Mouse (Mus musculus) heart, postnatal 10 days (tissue): Measurements from ENCODE around the gene 1600014C23Rik. TPM values are rescaled to one million over a fixed set of nuclear protein-coding genes. Genes with fewer than 3 reads are reported as not detected.

ENCODE experiments used
- DNase-seq, 2 experiments: peaks; one replicate each; pipeline ENCODE4 v3.0.0; 2021
- intact Hi-C: fragments of 180-260 bp; cut with DNase I; formaldehyde crosslinking; loops from one replicate; pipeline ENCODE4 v1.15.1; 2025
- total RNA-seq, 2 experiments: library from RNA; stranded (reverse); gene quantifications; 2 replicates each; pipeline ENCODE4 v1.2.3; 2021

1600014C23Rik gene
- not detected for total RNA-seq

DNA sequence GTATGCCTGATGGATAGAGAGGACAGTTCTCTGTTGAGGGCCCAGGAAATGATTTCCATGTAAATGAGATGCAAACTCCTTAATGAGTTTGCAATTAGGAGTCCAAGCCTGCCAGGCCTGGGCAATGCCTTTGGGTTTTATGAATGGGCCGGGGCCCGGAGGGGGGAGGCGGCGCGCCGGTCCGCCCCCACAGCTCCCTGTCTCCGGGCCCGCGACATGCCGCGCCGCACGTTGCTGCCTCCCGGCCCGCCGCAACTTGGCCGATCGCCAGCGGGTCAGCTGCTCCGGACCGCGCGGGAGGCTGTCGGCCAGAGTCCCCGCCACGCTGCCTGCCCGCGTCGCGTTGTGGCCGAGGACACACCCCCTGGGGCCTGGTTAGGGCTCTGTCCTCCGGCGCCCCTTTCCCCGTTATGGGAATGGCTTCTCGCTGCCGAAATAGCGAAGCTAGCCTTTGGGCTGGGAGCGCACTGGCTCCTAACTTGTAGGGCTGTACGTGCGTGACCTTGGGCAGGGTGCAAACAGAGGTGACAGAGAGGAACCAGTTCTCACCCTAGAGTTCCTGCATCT lies at the start of gene 1600014C23Rik:
1600014C23Rik (minus strand) TSS at position 110 of the 567 bp plus-strand sequence.
- DNase-seq = peak; percentile 69 to 70
- intact Hi-C loops = loop anchor here (2.0 to 10.0 kb wide), 2 partner anchors 115 to 431 kb away; partner anchors contain the start of gene Gtpbp2

GRCm38 (mm10) chr17:45778446-45778845 lies 44.8 kb upstream of the 1600014C23Rik start:
- intact Hi-C loops = no loop called here

GRCm38 (mm10) chr17:45777431-45777830 lies 43.8 kb upstream of the 1600014C23Rik start:
- intact Hi-C loops = no loop called here
- no peak for DNase-seq

More at GRCm38 (mm10) chr17:45778446-45778845, 44.8 kb upstream of the 1600014C23Rik start:
- no peak for DNase-seq

- DNase-seq = no peak
- intact Hi-C loops = no loop called here
Observed at GRCm38 (mm10) chr17:45776185-45776584, 42.5 kb upstream of the 1600014C23Rik start.

- DNase-seq = no peak
- intact Hi-C loops = no loop called here
Observed at GRCm38 (mm10) chr17:45775468-45775867, 41.8 kb upstream of the 1600014C23Rik start.

DNA sequence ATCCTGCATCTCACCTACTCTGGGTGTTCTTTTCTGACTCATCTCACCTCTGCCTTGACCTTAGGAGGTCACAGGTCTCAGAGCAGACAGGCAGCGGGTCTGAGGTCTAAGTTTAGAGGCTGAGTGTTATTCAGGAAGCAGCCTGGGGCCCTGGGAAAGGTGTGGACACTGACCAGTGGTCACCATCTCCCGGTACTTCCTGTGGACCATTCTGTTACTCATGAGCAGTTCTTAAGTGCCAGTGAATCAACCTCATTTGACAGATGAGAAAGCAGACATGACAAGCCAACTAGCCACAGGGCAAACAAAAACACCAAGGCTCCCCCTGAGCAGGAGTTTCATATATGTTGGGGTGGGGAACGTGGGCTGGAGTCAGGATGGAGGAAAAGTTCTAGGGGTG lies 38.9 kb upstream of the 1600014C23Rik start:
- no peak for DNase-seq
- intact Hi-C loops = no loop called here

DNA sequence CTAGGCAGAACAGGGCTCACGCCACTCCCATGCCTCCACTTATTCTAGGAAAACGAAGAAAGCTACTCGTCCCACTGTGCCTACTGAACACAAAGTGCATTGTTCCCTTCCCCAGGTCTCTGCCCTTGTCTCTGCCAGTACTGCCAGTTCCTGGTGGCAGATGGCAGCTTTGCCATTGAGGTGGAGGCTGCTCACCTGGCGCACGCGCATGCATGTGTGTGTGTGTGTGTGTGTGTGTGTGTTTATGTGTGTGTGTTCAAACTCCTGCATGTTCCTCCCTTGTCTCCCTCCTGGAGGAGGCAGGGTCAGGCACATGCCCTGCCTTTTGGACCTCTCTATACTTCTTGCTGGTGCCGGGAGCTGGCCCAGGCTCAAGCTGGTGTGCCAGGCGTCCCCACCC lies 38.5 kb upstream of the 1600014C23Rik start:
- no peak for DNase-seq
- intact Hi-C loops = no loop called here

GRCm38 (mm10) chr17:45770441-45770840 lies 36.8 kb upstream of the 1600014C23Rik start:
- intact Hi-C loops = loop anchor here (2.0 kb wide), 1 partner anchor 26 kb away; no protein-coding TSS in a partner anchor
- peak; percentile 58 to 59 for DNase-seq

GRCm38 (mm10) chr17:45769821-45770220 lies 36.2 kb upstream of the 1600014C23Rik start:
- intact Hi-C loops = loop anchor here (2.0 kb wide), 1 partner anchor 27 kb away; no protein-coding TSS in a partner anchor
- DNase-seq = peak; percentile 65 to 75

- intact Hi-C loops = no loop called here
- no peak for DNase-seq
Observed at GRCm38 (mm10) chr17:45767536-45768146, 34.0 kb upstream of the 1600014C23Rik start.

- intact Hi-C loops = no loop called here
Observed at GRCm38 (mm10) chr17:45766735-45767535, 33.3 kb upstream of the 1600014C23Rik start.

DNA sequence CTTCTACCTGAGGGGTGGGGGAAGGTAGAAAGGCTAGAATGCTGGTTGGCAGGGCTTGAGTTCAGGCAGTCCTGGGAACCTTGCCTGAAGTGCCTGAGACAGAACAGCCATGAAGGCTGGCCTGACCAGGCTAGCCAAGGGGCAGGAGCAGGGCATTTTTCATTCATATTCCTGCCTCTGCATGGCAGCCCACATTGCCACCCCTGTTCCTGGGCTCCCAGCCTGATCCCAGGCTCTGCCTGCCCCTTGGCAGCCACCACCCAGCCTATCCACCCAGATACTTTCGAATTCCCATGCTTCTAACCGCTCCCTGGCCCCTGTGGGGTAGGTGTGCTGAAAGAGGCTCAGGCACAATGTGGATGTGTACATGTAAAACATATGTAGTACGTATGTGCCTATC lies 32.3 kb upstream of the 1600014C23Rik start:
- DNase-seq = no peak
- intact Hi-C loops = no loop called here

More at GRCm38 (mm10) chr17:45766735-45767535, 33.3 kb upstream of the 1600014C23Rik start:
- peak; percentile 95 to 96 for DNase-seq

DNA sequence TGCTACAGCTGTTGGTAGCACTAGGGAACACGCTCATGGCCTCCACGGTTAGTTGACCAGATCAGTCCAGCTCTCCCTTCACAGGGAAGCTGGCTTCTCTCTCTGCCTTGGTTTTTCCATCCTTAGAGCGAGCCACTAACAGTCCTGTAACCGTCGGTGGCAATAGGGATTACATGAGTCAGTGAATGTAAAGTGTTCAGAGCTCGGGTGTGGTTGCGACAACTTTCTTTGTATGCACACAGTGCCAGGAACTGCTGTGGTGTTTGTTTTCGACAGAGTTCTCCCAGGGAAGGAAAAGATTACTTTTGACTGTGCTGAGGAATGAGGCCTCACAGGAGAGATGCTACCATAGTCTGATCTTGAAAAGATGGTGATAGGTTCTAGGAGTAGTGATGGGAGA lies 29.5 kb upstream of the 1600014C23Rik start:
- intact Hi-C loops = no loop called here
- no peak for DNase-seq

- intact Hi-C loops = no loop called here
- DNase-seq = peak; percentile 32 to 52
Observed at GRCm38 (mm10) chr17:45761902-45762301, 28.3 kb upstream of the 1600014C23Rik start.

DNA sequence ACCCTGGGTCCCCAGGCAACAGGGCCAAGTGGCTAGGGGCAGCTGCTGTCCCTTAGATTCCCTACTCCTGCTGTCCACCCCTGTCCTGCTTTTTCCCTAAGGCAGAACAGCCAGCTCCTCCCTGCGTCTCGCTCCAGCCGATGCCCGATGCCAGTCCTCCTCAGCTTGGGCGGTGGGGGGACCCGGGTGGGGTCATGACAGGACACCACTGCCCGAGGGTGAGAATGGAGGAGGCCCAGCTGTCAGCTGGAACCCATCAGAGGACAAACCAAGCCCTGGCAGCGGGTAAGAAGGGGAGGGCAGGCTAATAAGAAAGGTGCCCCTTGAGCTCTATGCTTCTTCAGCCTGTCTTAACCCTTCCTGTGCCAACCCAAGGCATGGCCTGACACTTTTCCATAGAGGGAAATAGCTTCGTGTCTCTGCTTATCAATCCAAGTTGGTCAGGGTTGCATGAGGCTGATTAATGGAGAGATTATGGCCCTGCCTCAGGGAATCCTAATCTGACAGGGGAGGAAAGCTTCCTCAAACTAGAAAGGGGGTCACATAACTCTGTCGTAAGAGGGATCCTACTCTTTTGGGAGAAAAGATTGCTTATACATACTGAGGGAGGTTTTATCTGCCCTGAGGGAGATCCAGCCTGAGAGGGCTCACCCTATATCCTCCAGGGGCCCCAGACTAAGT lies 27.5 kb upstream of the 1600014C23Rik start:
- intact Hi-C loops = no loop called here
- DNase-seq = peak; percentile 38 to 49

- no peak for DNase-seq
- intact Hi-C loops = no loop called here
Observed at GRCm38 (mm10) chr17:45759751-45760150, 26.1 kb upstream of the 1600014C23Rik start.

- DNase-seq = no peak
- intact Hi-C loops = no loop called here
Observed at GRCm38 (mm10) chr17:45758808-45759207, 25.2 kb upstream of the 1600014C23Rik start.

- intact Hi-C loops = no loop called here
- no peak for DNase-seq
Observed at GRCm38 (mm10) chr17:45757932-45758331, 24.3 kb upstream of the 1600014C23Rik start.

- DNase-seq = no peak
- intact Hi-C loops = no loop called here
Observed at GRCm38 (mm10) chr17:45756831-45757230, 23.2 kb upstream of the 1600014C23Rik start.

DNA sequence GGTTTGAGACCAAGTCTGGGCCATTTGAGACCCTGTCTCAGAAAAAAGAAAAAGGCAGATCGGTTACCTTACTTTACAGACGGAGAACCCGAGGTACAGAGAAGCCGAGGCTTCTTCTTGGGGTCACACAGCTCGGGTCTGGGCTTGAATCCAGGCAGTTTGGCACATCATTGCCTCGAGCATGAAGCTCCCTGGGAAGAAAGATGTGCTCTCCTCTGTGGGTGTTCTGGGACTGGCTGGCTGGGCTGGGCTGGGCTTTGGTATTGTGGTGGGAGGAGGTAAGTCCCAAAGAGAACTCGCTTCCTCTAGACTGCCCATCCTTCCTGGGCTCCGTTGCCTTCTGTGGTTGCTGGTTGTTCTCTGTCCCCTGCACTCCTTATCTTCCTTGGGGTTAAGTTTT lies 22.7 kb upstream of the 1600014C23Rik start:
- intact Hi-C loops = no loop called here
- no peak for DNase-seq
